Mouse (Mus musculus): ENCODE data around the gene Fignl2. TPM values are rescaled to one million over a fixed set of nuclear protein-coding genes. Genes with fewer than 3 reads are reported as not detected.
"Not testable (repeated sequence)": the region's sequence is repeated elsewhere in the genome, so short reads cannot be mapped to it uniquely, and the experiment has no call there.

The Fignl2 gene
- polyA plus RNA-seq, 1 experiment from 2014 or later, result 0.52 TPM

DNA sequence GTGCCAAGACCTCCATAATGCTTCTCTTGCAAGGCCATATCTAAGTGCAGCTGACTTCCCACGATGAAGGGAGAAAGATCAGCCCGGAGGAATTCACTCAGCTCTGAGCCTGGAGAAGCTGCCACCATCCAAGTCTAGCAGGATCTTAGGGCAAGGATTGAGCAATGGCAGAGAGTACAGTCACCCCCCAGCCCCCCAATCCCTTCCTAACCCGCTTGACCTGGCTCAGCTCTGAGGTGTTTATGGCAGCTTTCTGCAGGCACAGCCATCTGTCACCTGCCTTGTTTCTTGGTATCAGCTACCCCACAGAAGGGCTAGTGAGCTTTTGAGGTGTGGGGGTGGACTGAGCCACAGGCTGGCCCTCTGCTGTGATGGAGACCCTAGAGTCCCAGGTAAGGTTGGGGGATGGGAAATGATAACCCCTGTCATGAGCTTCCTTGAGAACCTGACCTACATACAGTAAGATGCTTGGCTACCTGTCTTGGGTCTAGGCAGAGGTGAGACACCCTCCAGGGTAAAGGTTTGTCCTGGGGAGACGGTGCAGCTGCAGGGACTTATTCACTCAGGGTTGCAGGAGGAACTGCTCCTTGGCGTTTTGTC lies 37.2 kb upstream of the Fignl2 start, which contains the start of gene Ankrd33:
Gene Ankrd33 (plus strand): TSS at position 245 of the 600 bp plus-strand sequence.
- Histone ChIP-seq H3K36me3 (ENCODE audit: control insufficient read depth, insufficient read depth, low read length) (no peaks in the 10 kb centered on the region), H3K4me3 (ENCODE audit: low read depth, low read length) (no peak within 1 kb of the TSS), H3K9me3 (ENCODE audit: control insufficient read depth, low read length) (peaks cover 3% of the 10 kb centered on the region; the same call in 1 of the 2 replicates), H3K27me3 (ENCODE audit: control insufficient read depth, insufficient read depth, low read length) (no peaks in the 10 kb centered on the region), H3K27ac (ENCODE audit: low read depth, low read length) (no peak within 1 kb of the TSS), H3K4me2 (ENCODE audit: low read depth, low read length, severe bottlenecking) (no peak within 1 kb of the TSS), H3K9ac (ENCODE audit: low read length) (no peak within 1 kb of the TSS), H3K4me1 (replicated peaks; ENCODE audit: control insufficient read depth, insufficient read depth, low read length) (no peaks in the 10 kb centered on the region)
- ATAC-seq (replicated peaks; ENCODE audit: low FRiP score), result no peak
- DNase-seq (ENCODE audit: low spot score), result no peak
- 81% methylated on average over 5 of the region's 5 CpGs for WGBS

DNA sequence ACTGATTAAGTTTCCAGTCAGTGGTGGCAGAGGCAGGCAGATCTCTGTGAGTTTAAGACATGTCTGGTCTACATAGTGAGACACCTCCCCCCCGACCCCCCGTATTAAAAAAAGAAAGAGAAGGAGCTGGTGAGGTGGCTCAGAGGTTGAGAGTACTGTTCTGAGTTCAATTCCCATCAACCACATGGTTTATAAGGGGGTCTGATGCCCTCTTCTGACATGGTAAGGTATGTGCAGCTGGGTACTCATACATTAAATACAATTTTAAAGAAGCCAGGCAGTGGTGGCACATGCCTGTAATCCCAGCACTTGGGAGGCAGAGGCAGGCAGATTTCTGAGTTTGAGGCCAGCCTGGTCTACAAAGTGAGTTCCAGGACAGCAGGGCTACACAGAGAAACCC lies 35.4 kb upstream of the Fignl2 start:
- not testable (repeated sequence) for H3K36me3 ChIP-seq (ENCODE audit: control insufficient read depth, insufficient read depth, low read length); DNase-seq (ENCODE audit: low spot score); H3K4me1 ChIP-seq (replicated peaks; ENCODE audit: control insufficient read depth, insufficient read depth, low read length); H3K4me3 ChIP-seq (ENCODE audit: low read depth, low read length); H3K27ac ChIP-seq (ENCODE audit: low read depth, low read length); H3K27me3 ChIP-seq (ENCODE audit: control insufficient read depth, insufficient read depth, low read length); ATAC-seq (replicated peaks; ENCODE audit: low FRiP score); H3K9me3 ChIP-seq (ENCODE audit: control insufficient read depth, low read length); H3K9ac ChIP-seq (ENCODE audit: low read length); H3K4me2 ChIP-seq (ENCODE audit: low read depth, low read length, severe bottlenecking)
- 93% methylated on average over 2 of the region's 2 CpGs for WGBS

DNA sequence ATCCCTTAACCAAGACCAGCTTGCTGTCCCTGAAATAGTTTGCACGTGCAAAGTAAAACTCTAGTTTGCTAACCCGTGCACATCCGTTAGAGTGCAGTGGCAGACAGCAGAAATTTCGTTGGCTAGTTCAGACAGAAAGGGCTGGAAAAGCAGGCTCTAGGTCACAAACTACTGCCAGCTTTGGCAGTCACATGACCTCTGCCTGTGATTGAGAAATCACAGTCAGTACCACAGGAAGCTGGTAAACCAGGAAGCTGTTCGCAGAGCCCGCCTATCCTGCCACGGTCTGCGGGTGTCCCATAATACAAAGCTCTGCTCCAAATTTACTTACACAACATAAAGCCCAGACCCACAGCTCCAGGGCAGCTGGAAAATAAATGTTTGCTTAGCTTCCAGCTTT lies 34.8 kb upstream of the Fignl2 start:
- Histone ChIP-seq H3K4me1 (replicated peaks; ENCODE audit: control insufficient read depth, insufficient read depth, low read length) (no peaks in the 10 kb centered on the region), H3K9ac (ENCODE audit: low read length) (no peak overlapping the region), H3K9me3 (ENCODE audit: control insufficient read depth, low read length) (peaks cover 3% of the 10 kb centered on the region; the same call in 1 of the 2 replicates), H3K4me2 (ENCODE audit: low read depth, low read length, severe bottlenecking) (no peak overlapping the region), H3K27ac (ENCODE audit: low read depth, low read length) (no peak overlapping the region), H3K4me3 (ENCODE audit: low read depth, low read length) (no peak overlapping the region), H3K36me3 (ENCODE audit: control insufficient read depth, insufficient read depth, low read length) (no peaks in the 10 kb centered on the region), H3K27me3 (ENCODE audit: control insufficient read depth, insufficient read depth, low read length) (no peaks in the 10 kb centered on the region)
- ATAC-seq (replicated peaks; ENCODE audit: low FRiP score) (no peak), DNase-seq (ENCODE audit: low spot score) (no peak)
- WGBS, result 84% methylated on average over 8 of the region's 8 CpGs

DNA sequence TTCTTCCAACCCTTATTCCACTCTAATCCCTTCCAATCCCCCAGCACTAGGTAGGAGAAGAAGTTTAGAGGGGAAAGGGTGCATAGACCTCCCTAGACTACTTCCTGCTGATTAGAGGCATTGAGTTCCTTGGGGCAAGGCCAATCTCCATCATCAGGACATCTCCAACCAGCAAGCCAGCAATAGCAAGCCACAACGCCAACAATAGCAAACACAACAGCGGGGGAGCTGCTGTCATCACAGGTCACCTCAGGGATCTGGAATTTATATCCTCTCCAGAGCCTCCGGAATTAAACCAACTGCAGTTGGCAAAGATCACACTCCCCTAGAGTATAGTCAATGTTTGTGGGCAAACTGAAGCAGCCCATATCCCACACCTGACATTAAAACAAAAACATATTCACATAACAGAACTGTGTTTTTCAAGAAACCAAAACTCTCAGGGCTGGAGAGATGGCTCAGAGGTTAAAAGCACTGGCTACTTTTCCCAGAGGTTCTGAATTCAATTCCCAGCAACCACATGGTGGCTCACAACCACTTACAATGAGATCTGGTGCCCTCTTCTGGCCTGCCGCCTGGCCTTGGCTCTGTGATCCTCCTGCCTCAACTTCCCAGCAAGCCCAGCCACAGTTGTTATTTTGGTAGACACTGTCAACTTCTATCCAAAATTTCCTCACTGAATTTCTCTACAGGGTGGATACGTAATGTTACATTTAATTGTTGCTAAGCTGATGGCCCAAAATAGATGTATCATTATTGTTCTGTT lies 29.7 kb upstream of the Fignl2 start:
- no peak overlapping the region for H3K4me2 ChIP-seq (ENCODE audit: low read depth, low read length, severe bottlenecking)
- H3K9me3 ChIP-seq (ENCODE audit: control insufficient read depth, low read length), result no peaks in the 10 kb centered on the region
- no peak overlapping the region for H3K4me3 ChIP-seq (ENCODE audit: low read depth, low read length)
- H3K27ac ChIP-seq (ENCODE audit: low read depth, low read length), result no peak overlapping the region
- ATAC-seq (replicated peaks; ENCODE audit: low FRiP score), result no peak
- no peak overlapping the region for H3K9ac ChIP-seq (ENCODE audit: low read length)
- no peak for DNase-seq (ENCODE audit: low spot score)
- H3K27me3 ChIP-seq (ENCODE audit: control insufficient read depth, insufficient read depth, low read length), result no peaks in the 10 kb centered on the region
- H3K4me1 ChIP-seq (replicated peaks; ENCODE audit: control insufficient read depth, insufficient read depth, low read length), result peaks cover 2% of the 10 kb centered on the region; the same call in 1 of the 2 replicates
- 92% methylated on average over 5 of the region's 5 CpGs for WGBS
- no peaks in the 10 kb centered on the region for H3K36me3 ChIP-seq (ENCODE audit: control insufficient read depth, insufficient read depth, low read length)

DNA sequence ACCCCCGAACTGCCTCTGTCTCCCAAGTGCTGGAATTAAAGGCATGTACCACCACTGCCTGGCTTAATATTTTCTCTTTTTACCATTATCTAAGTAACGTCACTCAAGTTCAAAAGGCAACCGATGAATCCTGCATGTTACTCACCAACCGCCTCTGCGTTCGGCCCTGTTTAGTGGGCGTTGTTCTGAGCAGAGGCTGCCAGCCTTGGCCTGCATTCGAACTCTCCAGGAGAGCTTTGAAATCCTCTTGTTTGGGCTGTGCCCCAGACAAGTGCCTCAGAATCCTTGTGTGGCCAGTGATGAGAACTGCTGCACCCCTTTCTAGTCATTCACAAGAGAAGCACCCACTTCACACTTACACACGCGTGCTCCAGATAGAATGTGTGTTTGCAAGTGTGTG lies 27.6 kb upstream of the Fignl2 start:
- ATAC-seq (replicated peaks; ENCODE audit: low FRiP score), result no peak
- H3K4me2 ChIP-seq (ENCODE audit: low read depth, low read length, severe bottlenecking), result no peak overlapping the region
- no peaks in the 10 kb centered on the region for H3K36me3 ChIP-seq (ENCODE audit: control insufficient read depth, insufficient read depth, low read length)
- H3K27ac ChIP-seq (ENCODE audit: low read depth, low read length), result no peak overlapping the region
- H3K27me3 ChIP-seq (ENCODE audit: control insufficient read depth, insufficient read depth, low read length), result no peaks in the 10 kb centered on the region
- no peak overlapping the region for H3K9ac ChIP-seq (ENCODE audit: low read length)
- WGBS, result 87% methylated on average over 10 of the region's 10 CpGs
- no peaks in the 10 kb centered on the region for H3K9me3 ChIP-seq (ENCODE audit: control insufficient read depth, low read length)
- H3K4me3 ChIP-seq (ENCODE audit: low read depth, low read length), result no peak overlapping the region
- peaks cover 2% of the 10 kb centered on the region; the same call in 1 of the 2 replicates for H3K4me1 ChIP-seq (replicated peaks; ENCODE audit: control insufficient read depth, insufficient read depth, low read length)
- DNase-seq (ENCODE audit: low spot score), result no peak

DNA sequence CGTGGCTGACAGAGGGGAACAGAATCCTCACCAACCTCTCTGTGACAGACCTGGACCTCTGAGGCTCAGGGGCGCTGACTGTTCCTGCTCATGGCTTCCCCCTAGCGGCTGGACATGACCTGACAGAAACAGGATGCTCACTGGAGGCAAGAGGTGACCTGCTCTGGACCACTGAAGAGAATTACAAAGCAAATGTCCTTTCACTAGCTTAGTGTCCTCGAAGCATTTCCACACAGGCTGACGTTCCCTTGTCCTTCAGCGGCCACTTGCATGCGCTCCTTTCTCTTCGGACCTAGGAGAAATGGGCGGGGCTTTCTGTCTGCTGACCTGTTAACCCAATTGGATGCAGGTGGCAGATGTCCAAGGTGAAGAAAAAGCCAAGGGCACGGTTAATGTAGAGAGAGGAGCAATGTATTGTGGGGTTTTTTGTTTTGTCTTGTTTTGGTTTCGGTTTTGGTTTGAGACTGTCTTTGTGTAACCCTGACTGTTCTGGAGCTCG lies 27.2 kb upstream of the Fignl2 start:
- peak; percentile 55; the same call in 1 of the 2 replicates for ATAC-seq (replicated peaks; ENCODE audit: low FRiP score)
- 17% methylated on average over 12 of the region's 12 CpGs for WGBS
- peaks cover 2% of the 10 kb centered on the region; the same call in 1 of the 2 replicates for H3K4me1 ChIP-seq (replicated peaks; ENCODE audit: control insufficient read depth, insufficient read depth, low read length)
- no peak overlapping the region for H3K9ac ChIP-seq (ENCODE audit: low read length)
- no peaks in the 10 kb centered on the region for H3K9me3 ChIP-seq (ENCODE audit: control insufficient read depth, low read length)
- no peaks in the 10 kb centered on the region for H3K27me3 ChIP-seq (ENCODE audit: control insufficient read depth, insufficient read depth, low read length)
- H3K4me3 ChIP-seq (ENCODE audit: low read depth, low read length), result no peak overlapping the region
- peak; percentile 87 for DNase-seq (ENCODE audit: low spot score)
- no peak overlapping the region for H3K4me2 ChIP-seq (ENCODE audit: low read depth, low read length, severe bottlenecking)
- H3K36me3 ChIP-seq (ENCODE audit: control insufficient read depth, insufficient read depth, low read length), result no peaks in the 10 kb centered on the region
- no peak overlapping the region for H3K27ac ChIP-seq (ENCODE audit: low read depth, low read length)

DNA sequence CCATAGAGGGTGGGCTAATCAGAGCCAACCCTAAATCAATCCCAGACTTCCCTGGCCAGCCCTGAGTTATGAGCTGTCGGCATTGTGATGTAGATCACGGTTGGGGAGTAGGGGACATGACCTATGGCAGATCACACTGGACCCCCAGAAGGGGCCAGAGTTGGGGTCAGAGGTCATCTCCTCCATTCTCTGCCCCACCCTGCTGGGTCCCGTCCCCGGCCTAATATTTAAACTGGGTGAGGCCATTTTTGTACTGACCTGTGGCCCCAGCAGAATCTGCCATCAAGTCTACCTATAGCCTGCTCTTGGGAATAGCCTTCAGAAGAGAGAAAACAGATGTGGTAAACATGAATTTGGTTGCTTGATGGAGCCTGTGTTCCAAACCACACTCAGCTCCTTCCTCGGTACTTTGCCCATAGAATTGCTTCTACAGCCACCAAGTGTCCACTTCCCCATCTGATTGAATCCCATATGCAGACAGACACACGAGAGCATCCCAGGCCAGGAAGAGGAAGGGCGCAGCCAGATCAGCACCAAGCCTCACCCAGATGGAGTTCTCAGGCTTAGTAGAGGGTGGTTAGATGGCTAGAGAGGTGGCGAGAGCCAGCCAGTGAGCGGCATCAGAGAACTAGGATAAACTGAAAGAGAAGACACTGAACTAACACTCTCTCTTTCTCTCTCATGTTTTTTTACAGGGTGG lies 25.4 kb upstream of the Fignl2 start:
- H3K27ac ChIP-seq (ENCODE audit: low read depth, low read length), result no peak overlapping the region
- H3K27me3 ChIP-seq (ENCODE audit: control insufficient read depth, insufficient read depth, low read length), result no peaks in the 10 kb centered on the region
- no peaks in the 10 kb centered on the region for H3K9me3 ChIP-seq (ENCODE audit: control insufficient read depth, low read length)
- ATAC-seq (replicated peaks; ENCODE audit: low FRiP score) (no peak), DNase-seq (ENCODE audit: low spot score) (no peak)
- no peak overlapping the region for H3K4me3 ChIP-seq (ENCODE audit: low read depth, low read length)
- no peak overlapping the region for H3K9ac ChIP-seq (ENCODE audit: low read length)
- H3K36me3 ChIP-seq (ENCODE audit: control insufficient read depth, insufficient read depth, low read length), result no peaks in the 10 kb centered on the region
- WGBS, result 84% methylated on average over 9 of the region's 9 CpGs
- H3K4me2 ChIP-seq (ENCODE audit: low read depth, low read length, severe bottlenecking), result no peak overlapping the region
- peaks cover 2% of the 10 kb centered on the region; the same call in 1 of the 2 replicates for H3K4me1 ChIP-seq (replicated peaks; ENCODE audit: control insufficient read depth, insufficient read depth, low read length)

DNA sequence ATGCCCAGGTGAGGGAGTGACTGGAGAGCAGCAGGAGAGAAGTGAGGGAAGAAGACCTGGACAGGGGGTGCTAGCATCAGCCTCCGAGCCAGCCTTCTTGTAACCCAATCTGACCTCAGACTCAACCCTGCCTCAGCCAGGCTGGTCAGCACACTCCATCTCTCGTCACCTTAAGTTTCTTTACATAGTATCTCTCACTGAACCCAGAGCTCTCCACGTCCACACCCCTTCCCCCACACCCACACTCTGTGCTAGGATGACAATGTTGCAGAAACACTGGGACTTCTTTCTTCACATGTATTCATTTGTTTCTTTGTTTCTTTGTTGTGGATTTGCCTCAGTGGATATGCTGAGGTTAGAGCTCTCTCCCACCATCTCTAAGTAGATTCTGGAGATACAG lies 22.6 kb upstream of the Fignl2 start:
- no peaks in the 10 kb centered on the region for H3K27me3 ChIP-seq (ENCODE audit: control insufficient read depth, insufficient read depth, low read length)
- H3K4me3 ChIP-seq (ENCODE audit: low read depth, low read length), result no peak overlapping the region
- H3K36me3 ChIP-seq (ENCODE audit: control insufficient read depth, insufficient read depth, low read length), result no peaks in the 10 kb centered on the region
- no peak overlapping the region for H3K4me2 ChIP-seq (ENCODE audit: low read depth, low read length, severe bottlenecking)
- DNase-seq (ENCODE audit: low spot score) (no peak), ATAC-seq (replicated peaks; ENCODE audit: low FRiP score) (no peak)
- H3K4me1 ChIP-seq (replicated peaks; ENCODE audit: control insufficient read depth, insufficient read depth, low read length), result peaks cover 10% of the 10 kb centered on the region
- no peaks in the 10 kb centered on the region for H3K9me3 ChIP-seq (ENCODE audit: control insufficient read depth, low read length)
- no peak overlapping the region for H3K9ac ChIP-seq (ENCODE audit: low read length)
- WGBS, result 78% methylated on average over 3 of the region's 3 CpGs
- no peak overlapping the region for H3K27ac ChIP-seq (ENCODE audit: low read depth, low read length)

Measured in forebrain, embryonic 11.5 days (tissue).